Mouse (Mus musculus): ENCODE results near the gene Sik2.

- TF ChIP-seq GATA1 (IDR thresholded peaks at IDR 0.05; ENCODE audit: low read length) (no peak), TAL1 (IDR thresholded peaks at IDR 0.05; ENCODE audit: low read length) (no peak)
Measured at GRCm38 (mm10) chr9:51008841-51009655, at the start of gene Sik2.

Data from erythroblast, embryonic 14.5 days (primary cell).